Mouse (Mus musculus): Measurements from ENCODE around the gene Caap1.

Gene Caap1

DNA sequence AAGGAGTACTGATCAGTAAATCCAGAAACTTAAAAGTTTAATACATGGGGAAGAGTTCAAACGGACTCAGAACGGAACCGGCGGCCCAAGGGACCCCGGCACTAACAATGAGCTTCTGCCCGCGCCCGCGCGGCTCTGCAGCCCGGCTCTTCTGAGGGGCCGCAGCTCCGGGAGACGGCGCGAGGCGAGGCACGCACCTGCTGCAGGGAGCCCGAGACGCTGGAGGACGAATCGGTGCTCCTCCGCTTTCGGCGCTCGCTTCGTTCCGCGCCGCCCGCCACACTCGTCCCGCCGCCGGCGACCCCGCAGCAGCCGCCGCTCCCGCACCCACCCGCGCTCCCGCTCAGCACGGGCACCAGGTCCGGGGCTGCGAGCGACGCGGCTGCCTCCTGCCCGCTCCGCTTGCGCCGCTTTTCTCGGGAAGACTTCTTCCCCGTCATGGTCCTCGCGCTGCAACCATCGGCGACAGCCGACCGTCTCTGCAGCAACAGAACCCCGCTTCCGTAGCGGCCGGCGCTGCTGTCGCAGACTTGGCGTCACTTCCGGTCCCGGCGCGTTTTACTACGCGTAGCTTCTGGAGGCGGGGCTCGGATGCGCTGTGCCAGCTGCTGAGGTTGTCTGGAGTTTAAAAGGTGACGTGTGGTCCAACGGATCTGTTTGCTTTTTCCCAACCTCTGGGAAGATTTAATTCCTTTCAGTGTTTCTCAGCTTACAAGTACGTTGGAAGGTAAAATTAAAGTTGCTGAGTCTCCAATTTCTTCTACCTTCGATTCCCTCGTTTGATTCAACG is at the start of gene Caap1, which contains the start of gene Gm10306:
Caap1 (minus strand) TSS at position 532 of the 790 bp plus-strand sequence.
Gm10306 (plus strand) TSS at position 282 of the 790 bp plus-strand sequence.
- DNase-seq, result peak; percentile 81 to 92

DNA sequence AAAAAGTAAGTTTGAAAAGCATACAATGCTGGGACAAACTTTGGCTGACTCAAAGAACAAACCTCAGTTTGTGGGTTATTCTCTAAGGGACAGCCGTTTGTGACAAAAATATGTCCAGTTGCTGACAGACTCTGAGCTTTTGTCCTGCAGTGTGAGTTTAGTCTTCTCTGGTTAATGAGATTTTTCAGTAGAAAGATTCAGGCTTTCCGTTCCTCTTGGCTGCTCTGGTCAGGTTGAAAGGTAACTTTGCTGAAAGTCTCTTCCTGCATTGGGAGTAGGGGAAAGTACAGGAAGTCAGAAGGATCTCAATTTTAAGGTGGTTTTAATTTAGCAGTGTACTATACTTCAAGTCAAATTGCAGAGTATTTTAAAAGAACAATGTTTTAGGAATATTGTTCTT is 49.0 kb upstream of the Caap1 start:
- DNase-seq, result no peak

DNA sequence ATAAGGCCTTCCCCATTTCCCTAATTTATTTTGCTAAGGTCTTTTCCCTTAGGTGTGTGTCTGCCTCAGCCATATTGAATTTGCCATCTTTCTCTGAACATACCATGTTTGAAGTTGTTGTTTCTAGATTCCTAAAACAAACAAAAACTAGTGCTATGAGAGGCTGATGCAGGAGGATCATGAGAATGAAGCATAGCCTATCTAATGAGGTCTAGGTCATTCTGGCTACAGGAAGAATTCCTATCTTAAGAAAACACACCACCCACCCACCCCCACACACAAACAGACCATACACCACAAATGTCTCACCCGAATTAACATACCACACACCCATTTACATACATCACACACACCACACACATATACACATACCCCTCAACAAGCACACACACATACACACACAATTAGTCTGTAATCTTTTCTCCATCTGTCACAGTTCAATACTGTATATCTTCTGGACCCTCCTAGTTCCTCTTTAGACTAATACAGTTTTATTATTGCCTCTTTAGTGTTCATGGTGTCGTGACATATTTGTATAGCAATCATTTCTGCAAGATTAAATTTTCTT is 47.9 kb upstream of the Caap1 start:
- no peak for DNase-seq

DNA sequence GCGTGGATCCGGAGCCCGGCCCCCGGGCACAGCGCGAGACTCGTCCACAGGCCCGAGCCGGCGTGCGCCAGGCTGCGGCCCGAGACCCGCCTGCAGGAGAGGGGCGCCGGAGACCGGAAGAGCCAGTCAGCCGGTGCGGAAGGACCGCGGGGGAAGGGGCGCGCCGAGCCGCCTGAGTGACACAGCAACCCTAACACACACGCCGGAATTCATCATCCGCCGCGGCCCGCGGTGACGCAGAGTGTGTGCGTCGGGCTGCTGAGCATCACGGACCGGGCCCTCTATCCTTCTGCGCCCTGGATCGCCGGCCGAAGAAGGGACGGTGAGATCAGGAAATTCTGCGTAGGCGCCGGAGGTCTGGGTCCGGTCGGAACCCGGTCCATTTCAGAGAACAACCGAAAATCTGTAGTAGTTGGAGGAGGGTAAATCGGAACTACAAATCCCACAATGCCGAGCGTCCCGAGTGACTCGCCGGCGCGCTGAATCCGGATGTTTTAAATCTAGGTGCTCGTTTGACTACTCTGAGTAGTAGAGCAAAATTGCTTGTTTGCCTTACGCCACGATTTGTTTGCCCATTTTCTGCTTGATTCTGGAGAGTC is 46.5 kb upstream of the Caap1 start, which contains the start of gene Plaa:
Plaa (minus strand) TSS at position 214 of the 599 bp plus-strand sequence.
- peak; percentile 78 to 87 for DNase-seq

DNA sequence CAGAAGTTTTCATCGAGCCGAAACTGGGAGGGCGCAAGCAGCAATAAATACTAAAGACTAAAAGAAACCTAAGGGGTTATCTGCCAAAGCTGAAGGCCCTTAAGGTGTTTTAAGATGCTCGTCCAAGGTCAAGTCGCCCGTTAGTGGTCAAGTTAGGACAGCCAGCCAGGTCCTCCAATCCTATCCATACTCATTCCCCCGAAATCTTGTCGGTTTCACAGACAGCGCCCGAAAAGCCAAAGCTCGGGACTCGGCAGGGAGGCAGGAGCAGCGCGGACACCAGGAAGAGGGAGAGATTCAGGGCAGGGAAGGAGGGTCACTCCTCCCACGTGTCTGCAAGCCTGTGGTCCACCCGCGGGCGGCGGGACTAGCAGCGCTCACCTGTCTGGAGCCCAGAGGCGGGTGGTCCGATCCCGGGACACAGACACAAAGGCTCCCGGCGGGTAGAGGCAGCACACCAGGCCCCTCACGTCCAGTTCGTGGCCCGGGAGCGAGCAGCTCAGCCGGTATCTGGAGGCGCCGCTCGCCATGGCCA is 46.0 kb upstream of the Caap1 start:
- DNase-seq, result no peak

DNA sequence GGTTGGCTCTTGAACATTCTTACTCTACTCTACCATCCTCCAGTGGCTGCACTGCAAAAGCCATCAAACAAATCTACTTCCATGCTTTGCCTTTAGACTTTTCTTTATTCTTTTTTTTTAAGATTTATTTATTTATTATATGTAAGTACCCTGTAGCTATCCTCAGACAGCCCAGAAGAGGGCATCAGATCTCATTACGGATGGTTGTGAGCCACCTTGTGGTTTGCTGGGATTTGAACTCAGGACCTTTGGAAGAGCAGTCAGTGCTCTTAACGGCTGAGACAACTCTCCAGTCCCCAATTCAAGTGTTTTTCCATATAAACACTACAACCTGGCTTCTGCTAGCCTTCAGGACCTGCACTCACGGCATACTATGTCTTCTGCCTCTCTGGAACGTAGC is 44.8 kb upstream of the Caap1 start:
- no peak for DNase-seq

DNA sequence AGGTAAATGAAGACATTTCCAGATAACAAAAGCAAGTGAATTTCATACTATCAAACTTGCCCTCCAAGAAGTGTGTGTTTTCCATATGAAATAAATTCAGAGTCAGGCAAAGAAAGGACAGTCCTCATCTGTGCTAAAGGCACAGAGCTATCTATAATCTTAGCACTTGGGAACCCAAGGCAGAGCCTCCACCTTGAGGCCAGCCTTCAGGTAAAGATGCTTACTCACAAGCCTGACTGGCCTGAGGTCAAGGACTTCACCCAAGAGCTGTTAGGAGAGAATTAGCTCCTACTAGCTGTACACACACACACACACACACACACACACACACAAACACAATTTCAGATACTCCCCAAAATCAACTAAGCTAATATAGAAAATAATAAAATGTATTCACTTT is 36.1 kb upstream of the Caap1 start:
- DNase-seq, result no peak

DNA sequence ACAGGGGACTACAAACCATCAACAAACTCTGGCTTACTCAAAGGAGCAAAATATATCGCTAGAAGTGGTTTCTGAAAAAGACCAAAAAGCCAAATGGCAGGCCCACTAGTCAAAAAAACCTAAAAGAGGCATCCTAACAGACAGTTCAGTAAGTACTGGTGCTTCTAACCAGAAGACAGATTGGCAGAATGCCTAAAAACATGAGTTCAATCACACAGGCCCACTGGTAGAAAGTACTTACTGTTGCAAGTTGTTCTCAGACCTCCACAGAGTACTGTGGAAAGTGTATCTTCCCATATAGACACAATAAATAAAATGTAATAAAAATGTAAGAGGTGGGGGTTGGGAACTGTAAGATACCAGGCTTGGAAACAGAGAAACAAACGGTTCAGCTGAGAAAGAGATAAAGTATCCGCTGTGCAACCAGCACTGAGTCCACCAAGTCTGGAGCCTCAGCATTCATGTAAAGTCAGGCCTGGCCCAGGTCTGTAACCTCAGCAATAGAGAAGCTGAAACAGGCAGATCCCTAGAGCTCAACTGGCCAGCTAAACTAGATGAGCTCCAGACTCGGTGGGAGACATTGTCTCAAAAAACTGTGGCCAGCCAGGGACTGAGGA is 35.3 kb upstream of the Caap1 start:
- DNase-seq, result no peak

DNA sequence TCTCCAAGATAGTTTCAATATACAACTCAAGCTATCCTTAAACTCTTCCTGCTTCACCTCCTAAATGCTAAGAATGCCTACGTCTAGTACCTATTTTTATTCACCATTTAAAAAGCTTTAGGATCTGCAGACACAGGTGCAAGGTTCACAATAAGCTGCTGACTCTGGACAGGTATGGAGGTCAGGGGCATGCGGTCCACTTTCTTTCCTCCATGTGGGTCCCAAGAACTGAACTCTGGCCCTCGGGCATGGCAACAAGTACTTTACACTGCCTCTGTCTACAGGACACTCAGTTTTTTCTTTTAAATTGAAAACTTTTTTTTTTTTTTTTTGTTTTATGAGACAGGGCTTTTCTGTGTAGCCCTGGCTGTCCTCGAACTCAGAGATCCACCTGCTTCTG is 16.1 kb upstream of the Caap1 start:
- no peak for DNase-seq

DNA sequence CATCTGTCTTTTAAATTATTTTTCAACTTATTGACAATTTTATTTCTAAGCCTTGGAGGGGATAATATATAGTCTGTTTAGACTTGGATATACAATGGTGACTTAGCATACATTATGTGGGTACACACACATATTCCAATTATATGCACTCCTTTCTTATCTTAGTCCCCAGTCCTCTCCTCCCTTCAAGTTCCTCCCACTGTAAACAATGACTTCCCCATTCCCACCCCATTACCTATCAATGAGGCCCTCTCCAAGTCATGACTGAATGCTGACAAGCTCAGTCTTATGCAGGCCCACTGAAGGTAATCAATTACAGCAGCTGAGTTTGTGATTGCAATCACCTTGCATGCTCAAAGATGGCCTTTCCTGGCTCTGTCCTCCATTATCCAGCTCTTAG is 7.7 kb upstream of the Caap1 start:
- DNase-seq, result no peak

DNA sequence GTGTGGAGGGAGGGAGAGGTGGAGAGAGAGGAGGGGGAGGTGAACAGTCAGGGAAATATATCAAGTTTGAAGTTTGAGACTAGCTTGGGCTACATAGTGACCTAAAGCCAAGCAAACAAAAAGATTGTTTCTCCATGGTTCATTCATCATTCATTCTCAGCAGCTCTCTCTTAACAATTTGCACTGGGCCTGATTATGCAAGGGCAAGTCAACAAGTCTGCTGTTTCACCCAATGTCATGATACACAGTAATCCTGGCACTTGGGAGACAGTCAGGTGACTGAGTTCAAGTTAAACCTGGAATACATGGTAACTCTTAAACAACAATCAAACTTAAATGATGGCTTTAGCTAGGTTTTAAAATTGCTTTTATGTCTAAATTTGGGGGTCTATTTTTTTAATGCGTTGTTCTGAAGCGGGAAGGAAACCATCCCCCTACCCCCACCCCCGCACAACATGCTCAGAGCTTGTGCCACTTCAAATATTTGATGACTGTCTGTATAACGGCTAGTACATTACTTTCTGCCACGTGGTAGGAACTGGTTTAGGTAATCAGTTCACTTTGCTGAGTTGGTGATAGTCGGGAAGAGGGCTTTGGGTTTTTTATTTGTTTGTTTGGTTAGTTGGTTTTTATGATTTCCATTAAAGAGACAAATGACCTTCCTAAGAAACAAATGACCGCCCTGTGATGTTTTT is 5.5 kb upstream of the Caap1 start:
- no peak for DNase-seq

DNA sequence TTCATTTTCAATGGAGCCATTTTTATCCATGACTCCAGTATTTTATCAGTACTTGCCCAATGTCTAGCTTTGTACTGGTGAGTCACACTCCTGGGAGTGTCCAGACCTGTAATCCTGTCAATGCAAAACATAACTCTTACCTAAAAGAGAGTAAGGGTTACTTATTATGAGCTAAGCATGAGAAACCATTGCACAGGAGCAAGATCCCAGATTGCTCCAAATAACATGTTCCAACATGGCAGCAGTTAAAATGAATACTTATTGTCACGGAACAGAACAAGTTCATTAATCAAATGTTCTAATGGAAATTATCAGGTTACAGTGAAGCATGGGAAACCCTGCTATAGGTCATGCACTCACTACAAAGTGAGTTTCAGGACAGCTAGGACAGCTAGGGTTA is 3.7 kb upstream of the Caap1 start:
- DNase-seq, result no peak

DNA sequence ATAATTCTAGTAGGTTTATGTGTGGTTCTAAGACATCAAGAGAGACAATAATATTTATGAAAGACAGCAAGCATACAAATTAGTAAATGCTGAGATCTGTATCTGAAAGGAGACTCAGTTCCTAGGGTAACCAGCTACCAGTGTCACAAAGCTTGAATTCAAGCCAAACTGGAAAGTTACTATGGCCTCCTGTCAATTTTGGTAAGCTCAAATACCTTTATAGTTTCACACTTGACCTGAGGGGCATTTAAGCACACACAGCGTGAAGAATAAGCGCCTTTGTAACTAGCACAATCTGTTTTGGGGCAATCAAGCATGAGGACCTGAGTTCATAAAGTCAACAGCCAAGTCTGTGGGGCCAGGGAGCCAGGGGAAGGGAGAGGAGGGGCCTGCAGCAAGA is 2.7 kb upstream of the Caap1 start:
- no peak for DNase-seq

DNA sequence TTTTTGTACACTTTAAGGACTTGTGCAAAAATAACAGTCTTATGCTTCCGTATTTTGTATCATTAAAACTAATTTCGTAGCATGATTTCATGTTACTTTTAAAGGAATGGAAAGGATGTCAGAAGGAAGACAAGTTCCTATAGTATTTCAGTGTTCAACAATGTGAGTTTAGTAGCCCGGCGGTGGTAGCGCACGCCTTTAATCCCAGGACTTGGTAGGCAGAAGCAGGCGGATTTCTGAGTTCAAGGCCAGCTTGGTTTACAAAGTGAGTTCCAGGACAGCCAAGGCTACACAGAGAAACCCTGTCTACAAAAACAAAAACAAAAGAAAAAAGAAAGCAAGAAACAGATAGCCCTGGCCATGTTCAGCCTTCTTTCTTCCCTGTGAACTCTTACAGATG is 549 bp upstream of the Caap1 start:
- no peak for DNase-seq

DNA sequence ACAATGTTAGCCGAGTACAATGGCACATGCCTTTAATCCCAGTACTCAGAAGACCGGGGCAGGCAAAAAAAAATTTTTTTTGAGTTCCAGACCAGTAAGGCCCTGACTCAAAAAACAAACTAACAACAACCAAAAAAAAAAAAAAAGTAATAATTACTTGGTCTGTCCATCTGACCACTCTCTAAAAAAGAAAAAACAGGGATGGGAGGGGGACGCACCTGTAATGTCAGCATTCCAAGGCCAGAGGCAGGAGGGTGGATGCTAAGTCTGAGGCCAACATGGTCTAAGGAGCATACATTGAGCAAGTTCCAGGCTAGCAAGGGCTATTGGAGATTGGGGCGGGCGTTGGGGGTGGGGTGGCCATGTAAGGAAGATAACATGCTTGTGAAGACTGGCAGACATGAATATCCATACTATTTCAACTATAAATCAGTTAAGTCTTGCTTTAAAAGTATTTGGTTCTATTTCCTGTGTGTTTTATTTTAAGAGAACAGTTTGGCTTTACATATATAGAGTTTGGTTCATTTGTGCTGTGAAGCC is 1.6 kb downstream of the Caap1 start:
- no peak for DNase-seq

DNA sequence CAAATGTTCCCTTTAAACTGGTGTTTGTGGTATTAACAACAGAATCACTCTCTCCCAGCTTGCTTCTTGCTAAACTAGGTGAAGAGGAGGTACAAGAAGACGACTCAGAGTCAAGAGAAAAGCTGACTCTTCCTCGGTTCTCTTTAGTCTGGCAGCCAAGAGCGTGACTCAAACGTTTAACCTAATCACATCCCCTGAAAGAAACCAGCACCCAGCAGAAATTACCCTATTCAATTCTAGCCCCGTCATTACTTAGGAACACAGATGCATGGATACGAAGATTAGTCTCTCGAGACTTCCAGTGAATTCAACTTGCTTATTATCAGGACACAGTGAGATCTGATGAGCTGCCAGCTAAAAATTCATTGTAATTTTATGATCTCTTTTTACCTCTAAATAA is 12.3 kb downstream of the Caap1 start:
- no peak for DNase-seq

DNA sequence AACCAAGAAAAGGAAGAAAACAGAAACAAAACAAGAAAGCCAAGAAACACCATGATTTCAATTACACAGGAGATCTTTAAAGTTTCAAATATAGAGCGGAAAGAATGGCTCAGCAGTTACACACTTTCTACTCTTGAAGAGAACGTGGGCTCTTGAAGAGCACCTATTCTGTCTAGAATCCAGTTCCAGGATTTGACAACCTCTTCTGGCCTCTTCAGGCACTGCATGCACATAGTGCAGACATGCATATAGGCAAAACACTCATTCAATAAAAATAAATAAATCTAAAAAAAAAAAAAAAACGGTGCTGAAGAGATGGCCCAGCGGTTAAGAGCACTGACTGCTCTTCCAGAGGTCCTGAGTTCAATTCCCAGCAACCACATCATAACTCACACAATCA is 13.6 kb downstream of the Caap1 start:
- DNase-seq, result no peak

DNA sequence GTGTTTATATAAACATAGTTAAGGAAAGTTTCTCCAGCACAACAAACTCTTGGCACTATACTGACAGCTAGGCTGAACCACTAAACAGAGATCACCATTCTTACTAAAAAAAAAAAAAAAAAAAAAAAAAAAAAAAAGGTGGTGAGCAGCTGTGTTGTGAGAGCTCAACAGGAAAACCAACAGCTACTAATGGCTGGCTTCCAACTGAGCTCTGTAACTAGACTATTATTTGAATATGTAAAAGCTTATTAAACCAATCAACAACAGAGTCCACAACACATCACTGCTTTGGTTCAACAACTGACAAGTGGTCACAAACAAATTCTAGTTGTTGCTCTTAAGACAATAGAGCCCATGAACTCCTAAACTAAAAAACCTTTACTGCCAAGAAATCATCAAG is 23.4 kb downstream of the Caap1 start:
- DNase-seq, result no peak

DNA sequence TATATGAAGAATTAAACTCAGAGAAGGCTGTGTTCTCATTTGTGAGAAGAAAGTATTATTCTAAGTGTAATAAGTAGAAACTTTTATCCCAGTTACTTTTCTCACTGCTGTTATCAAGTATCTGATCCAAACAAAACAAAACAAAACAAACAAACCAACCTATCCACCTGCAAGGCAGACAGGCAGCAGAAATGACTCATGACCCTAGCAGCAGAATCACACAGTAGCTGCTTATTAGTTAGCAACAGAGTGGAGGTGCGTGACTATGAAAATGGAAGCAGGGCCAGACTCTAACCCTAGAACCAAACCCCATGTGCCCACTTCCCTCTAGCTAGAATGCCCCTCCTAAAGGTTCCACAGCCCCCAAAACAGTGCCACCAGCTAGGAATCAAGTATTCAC is 27.1 kb downstream of the Caap1 start:
- DNase-seq, result no peak

DNA sequence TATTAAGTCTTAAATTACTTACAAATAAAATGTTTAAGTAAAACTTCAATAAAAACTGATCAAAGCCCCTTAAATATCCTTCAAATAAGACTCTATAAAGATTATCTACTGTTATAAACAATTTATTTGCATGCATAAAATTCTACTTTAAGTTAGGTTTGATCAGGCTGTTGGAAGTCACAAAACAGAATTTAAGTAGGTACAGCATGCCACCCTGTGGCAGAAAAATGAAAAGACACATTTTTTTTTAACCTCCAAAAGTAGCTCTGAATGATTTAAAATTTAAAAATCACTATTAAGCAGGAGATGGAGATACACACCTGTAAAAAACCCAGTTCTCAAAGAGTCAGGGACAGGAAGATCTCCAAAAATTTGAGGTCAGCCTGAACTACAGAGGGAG is 33.3 kb downstream of the Caap1 start:
- no peak for DNase-seq

DNA sequence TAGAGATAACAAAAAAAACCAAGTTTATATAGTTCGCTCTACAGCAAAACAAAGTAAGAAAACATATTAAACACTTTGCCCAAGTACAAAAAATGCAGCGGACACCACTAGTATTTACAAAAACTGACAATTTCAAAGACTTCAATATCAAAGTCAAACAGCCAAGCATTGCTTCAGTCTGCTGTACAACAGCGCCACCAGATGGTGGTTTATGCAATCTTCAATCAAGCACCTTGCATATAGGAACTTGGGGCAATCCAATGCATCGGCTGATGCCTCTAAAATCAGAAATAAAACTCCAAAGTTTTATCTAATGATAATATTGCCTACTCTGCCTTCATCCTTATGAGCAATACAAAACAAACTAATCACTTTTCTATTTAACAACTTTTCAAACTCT is 39.0 kb downstream of the Caap1 start:
- peak in 1 of 2 experiments; percentile 16 for DNase-seq

DNA sequence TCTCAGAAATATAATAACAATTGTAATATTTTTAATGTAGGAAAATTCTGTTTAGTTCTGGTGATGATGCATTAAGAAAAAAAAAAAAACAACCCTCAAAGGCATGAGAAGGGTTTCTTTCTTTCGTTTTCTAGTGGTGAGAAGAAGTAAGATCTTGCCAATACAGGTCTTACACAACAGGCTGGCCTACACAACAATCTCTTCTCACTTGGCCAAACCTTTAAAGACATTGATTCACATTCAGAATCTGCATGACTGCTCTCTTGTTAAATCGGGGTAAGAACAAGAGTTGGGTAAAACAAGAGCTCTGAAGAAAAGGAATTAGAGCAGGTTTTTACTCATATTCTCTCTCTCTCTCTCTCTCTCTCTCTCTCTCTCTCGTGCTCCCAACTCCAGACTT is 41.2 kb downstream of the Caap1 start:
- DNase-seq, result no peak
